Mouse (Mus musculus) olfactory bulb, adult 2 months (tissue): ENCODE measurements around the gene Slc1a6.

Experiments used
- CTCF ChIP-seq: fragments of 200-500 bp; IDR thresholded peaks from 2 replicates; pipeline ENCODE4 v1.5.1; 2012; ENCODE audit warnings: low read depth, mild to moderate bottlenecking, low read length, moderate library complexity; ENCODE audit not compliant: insufficient read depth
- POLR2A ChIP-seq: fragments of 200-500 bp; IDR thresholded peaks from 2 replicates; pipeline ENCODE4 v1.6.1; 2012; ENCODE audit warnings: mild to moderate bottlenecking, low read depth, low read length, moderate library complexity; ENCODE audit not compliant: insufficient read depth

GRCm38 (mm10) chr10:78752452-78753191 lies 27.7 kb upstream of the Slc1a6 start, which contains the start of gene Ccdc105:
- TF ChIP-seq POLR2A (peak; percentile 94), CTCF (no peak)
